Mouse (Mus musculus): ENCODE data around the gene Ypel2. TPM values are rescaled to one million over a fixed set of nuclear protein-coding genes. Genes with fewer than 3 reads are reported as not detected.

The Ypel2 gene
- total RNA-seq, 2 experiments from 2014 or later: 7.4 to 8.6 TPM

GRCm38 (mm10) chr11:86934895-86935294 is 58.6 kb downstream of the Ypel2 start:
- no peak for DNase-seq (ENCODE audit: low spot score in 2 of 2)

DNA sequence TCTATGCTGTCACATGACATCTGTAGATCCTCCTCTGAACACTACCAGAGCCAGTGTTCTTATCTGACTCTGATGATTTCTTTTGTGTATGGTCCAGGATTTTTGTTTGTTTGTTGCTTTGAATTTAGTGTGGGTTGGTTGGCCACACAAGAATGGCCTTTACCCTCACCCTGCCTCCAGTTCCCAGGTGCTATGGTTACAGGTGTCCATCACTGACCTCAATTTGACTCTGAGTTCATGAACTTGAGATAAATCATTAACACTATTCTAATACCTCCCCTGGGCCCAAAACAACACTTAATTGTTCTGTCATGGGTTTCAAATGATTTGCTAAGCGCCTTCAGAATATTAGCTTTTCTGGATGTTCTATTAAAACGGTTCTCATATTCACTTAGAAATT is 61.3 kb downstream of the Ypel2 start:
- no peak for DNase-seq (ENCODE audit: low spot score in 2 of 2)

GRCm38 (mm10) chr11:86930636-86931180 is 62.8 kb downstream of the Ypel2 start:
- peak; percentile 36 to 39 for DNase-seq (ENCODE audit: low spot score in 2 of 2)

DNA sequence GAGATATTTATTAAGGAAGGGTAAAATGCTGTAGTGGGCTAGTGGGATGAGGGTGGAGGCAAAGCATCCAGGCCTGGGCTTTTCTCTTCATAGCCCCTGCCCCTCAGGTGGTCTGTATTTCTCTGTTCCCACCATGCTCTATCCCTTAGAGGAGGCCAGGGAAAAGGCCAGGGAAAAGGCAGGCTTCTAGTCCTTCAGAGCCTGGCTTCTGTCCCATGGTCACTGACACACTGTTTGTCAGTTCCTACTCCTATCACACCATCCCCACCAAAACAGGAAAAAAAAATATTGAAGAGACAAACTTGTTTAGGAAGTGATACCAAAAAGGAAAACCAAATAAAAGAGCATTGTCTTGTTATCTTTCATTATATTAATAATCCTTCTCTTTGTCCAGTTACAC is 63.5 kb downstream of the Ypel2 start:
- DNase-seq (ENCODE audit: low spot score in 2 of 2): no peak

DNA sequence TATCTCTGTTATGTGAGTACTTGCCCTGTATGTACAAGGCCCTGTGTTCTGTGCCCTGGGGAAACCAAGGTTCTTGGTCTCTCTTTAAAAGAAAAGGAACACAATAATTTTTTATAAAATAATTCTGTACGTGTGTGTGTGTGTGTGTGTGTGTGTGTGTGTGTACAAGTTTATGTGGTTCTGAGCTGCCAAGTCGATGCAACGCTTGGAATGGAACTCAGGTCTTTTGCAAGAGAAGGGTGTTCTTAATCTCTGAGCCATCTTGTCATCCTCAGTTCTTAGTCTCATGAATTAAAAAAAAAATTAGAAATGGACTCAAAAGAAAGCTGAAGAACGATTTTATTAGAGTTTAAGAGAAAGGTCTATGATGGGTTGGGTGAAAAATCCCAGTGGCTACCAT is 64.0 kb downstream of the Ypel2 start:
- no peak for DNase-seq (ENCODE audit: low spot score in 2 of 2)

GRCm38 (mm10) chr11:86925085-86925638 is 68.3 kb downstream of the Ypel2 start:
- DNase-seq (ENCODE audit: low spot score in 2 of 2): no peak

GRCm38 (mm10) chr11:86924629-86925028 is 68.9 kb downstream of the Ypel2 start:
- no peak for DNase-seq (ENCODE audit: low spot score in 2 of 2)

DNA sequence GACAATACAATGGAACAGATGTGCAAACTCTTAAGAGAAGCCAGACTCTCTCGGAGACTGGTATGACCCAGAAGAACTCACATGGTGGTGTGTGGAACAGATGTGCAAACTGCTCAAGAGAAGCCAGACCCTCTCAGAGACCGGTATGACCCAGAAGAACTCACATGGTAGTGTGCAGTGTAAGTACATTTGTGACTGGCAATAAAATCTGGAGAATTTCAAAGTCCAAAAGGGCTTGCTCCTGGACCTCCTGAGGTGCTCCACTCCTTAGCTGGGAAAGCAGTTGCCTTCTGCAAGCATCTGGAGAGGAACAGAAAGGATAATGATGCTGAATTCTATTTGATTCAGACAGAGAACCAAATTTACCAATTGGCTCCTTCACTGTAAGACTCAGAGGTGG is 69.9 kb downstream of the Ypel2 start:
- no peak for DNase-seq (ENCODE audit: low spot score in 2 of 2)

DNA sequence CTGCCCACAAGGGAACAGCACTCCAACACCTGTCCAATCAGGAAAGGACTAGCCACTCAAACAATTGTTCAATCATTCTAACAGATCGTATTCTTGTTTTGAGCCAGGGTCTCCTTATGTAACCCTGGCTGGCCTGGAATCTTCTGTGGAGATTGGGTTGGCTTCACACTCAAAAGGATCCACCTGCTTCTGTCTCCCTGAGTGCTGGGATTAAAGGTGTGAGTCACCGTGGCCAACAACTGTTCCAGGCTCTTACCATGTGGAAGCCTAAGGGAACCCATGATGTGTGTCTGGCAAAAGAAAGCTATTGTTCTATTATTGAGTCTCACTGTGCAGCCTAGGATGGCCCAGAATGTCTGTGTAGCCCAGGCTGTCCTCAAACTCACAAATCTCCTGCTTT is 71.5 kb downstream of the Ypel2 start:
- DNase-seq (ENCODE audit: low spot score in 2 of 2): no peak

GRCm38 (mm10) chr11:86921335-86921734 is 72.2 kb downstream of the Ypel2 start:
- no peak for DNase-seq (ENCODE audit: low spot score in 2 of 2)

DNA sequence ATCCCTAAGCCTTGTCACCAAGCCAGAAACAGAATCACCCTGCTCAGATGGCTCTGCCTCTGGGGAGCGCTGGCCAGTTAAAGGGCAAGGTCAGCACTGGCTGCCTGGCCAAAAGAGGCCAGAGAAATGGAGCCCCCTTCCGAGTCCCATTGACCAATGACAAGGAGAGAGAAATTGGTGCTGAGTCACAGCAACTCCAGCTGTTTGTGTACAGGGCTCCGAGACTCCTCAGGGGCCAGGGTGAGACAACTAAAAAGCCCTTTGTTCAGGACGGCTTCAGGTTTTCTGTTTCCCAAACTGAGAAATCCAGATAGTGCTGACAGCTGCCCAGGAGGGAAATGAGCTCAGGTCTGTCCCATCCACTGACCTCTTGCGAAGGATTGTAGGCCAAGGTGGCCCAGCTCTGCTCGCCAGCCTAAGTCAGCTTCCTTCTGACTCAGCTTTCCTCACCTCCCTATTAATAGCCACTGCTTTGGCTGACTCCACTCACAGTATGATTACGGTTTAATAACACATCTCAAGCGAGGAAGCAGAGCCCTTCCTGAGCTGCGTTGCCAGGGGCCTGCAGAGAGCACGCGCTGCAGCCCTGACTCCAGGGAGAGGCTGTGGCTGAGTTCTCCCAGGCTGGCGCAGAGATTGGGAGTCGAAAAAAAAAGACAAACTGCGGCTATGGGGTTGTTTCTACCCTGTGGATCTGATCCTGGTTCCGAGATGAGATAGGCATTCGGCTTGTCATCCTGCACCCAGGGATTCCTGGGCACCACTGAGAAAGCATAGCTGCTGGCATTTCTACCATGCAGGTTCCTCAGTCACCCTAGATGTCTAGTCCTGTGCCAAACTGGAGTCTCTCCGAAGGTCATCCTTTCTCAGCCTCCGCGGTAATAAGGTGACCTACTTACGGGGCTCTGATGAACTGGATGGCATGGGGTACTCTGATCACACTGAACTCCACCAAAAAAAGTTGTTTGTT is 73.1 kb downstream of the Ypel2 start:
- no peak for DNase-seq (ENCODE audit: low spot score in 2 of 2)

GRCm38 (mm10) chr11:86919468-86919867 is 74.0 kb downstream of the Ypel2 start:
- DNase-seq (ENCODE audit: low spot score in 2 of 2): no peak

GRCm38 (mm10) chr11:86917536-86917935 is 76.0 kb downstream of the Ypel2 start:
- no peak for DNase-seq (ENCODE audit: low spot score in 2 of 2)

- DNase-seq (ENCODE audit: low spot score in 2 of 2): no peak
Measured at GRCm38 (mm10) chr11:86916596-86917249, 76.8 kb downstream of the Ypel2 start.

DNA sequence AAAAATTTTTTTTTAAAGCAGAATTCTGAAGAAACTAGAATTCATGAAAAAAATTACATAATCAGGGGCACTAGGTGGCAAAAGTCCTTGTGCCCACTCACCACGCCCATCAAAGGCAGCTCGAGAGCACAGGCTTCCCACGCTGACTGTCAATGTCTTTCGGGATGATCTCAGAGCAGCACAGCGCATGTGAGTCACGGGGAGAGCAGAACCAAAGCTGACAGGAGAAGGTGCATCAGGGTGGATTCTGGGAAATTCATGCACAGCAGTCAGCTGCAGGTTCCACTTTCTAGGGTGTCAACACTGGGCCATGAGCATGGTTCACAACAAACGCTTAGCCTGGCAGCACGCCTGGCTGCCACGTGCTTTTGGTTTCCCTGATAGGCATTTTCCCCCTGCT is 79.2 kb downstream of the Ypel2 start:
- DNase-seq (ENCODE audit: low spot score in 2 of 2): no peak

DNA sequence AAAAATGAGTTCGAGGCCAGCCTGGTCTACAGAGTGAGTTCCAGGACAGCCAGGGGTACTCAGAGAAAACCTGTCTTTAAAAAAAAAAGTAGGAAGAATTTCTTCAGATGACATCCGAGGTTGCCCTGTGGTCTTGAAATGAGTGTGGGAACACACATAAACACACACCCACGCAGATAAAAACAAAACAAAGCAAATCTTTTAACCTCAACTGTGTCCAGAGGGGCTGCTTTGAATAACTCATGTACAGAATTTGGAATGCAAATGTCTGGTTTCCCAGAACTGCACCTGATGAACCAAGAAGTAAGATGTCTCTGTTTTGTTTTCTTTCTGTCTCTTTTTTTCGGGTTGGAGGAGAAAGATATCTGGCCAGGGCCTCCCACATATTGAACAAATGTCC is 83.3 kb downstream of the Ypel2 start:
- no peak for DNase-seq (ENCODE audit: low spot score in 2 of 2)

GRCm38 (mm10) chr11:86909028-86909427 is 84.5 kb downstream of the Ypel2 start:
- no peak for DNase-seq (ENCODE audit: low spot score in 2 of 2)

- DNase-seq (ENCODE audit: low spot score in 2 of 2): no peak
Measured at GRCm38 (mm10) chr11:86907889-86908590, 85.5 kb downstream of the Ypel2 start.

DNA sequence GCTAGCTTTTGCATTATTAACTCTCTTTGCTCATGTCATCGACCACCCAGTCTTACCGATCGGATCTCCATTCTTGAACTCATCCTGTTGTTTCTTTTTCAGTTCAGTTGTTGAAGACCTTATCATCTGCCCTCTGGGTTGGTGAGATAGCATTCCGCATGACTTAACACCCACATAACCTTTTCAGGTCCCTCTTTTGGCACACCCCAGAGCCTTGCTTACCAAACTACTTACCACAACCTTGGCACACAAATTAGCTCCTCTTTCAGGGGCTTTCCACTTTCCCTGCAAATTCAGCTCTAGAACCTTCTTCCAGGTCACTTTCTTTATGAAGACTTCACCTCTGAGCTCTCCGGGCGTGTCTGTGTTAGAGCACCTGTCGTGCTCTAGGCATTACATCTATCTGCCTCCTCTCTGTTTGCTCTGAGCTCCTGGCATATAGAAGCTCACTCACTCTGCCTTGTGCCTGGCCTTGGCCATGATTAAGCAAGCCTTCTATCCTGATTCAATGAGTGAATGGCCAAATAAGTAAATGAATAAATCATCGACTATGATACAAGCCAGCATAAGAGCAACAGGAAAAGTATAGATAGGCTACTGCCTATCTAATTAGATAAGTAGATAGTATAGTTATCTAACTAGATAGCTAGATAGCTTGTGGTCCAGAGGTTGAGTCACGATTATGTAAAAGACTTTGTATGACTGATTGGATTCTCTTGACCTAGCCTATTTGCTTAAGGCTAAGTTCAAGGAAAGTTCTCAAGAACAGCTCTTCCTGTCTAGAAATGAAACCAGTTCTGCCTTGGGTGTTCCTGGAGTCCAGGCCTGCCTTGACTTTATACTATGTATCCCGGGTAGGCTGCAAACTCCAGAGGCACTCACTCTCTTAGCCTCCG is 86.5 kb downstream of the Ypel2 start:
- DNase-seq (ENCODE audit: low spot score in 2 of 2): no peak

GRCm38 (mm10) chr11:86906257-86906656 is 87.2 kb downstream of the Ypel2 start:
- no peak for DNase-seq (ENCODE audit: low spot score in 2 of 2)
